Mouse (Mus musculus): ENCODE measurements around the gene Fars2. TPM values are rescaled to one million over a fixed set of nuclear protein-coding genes. Genes with fewer than 3 reads are reported as not detected.
"Not testable (repeated sequence)": the region's sequence is repeated elsewhere in the genome, so short reads cannot be mapped to it uniquely, and the experiment has no call there.

Gene Fars2
- polyA plus RNA-seq, 1 experiment from 2014 or later: 33.4 TPM

DNA sequence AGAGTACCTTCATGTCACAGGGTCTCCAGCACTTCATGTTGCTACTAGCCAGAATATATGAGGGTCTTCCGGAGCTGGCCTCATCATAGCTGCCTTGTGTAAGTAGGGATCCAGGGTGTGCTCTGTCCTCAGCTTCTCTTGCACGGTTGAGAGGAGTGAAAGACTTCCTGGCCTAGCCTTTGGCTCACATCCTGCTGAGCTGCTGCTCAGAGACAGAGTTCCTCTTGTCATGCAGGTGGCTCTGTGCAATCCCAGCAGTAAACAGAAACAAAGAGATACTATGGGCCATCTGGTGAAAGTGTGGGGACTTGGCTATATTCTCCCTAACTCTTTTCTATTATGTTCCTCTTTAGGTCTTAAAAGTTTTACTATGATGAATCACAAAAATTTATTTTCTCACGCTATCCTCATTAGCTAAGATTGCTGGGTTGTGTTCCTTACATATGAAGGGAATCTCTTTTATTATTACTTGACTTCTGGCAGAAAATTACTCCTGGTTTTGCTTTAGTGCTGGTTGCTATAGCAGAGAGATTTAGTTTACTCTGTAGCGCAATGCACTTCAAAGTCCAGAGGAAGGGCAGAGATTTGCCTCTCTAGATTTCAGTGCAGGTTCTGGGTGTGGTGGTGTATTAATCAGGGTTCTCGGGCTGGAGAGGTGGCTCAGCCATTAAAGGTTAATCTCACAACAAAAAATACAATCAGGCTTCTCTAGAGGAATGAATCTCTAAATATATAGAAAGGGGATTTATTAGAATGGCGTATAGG is 32.1 kb downstream of the Fars2 start:
- Histone ChIP-seq H3K36me3 (no peaks in the 10 kb centered on the region), H3K9me3 (no peaks in the 10 kb centered on the region), H3K4me2 (no peak overlapping the region), H3K4me1 (no peaks in the 10 kb centered on the region), H3K9ac (no peak overlapping the region), H3K27me3 (no peaks in the 10 kb centered on the region), H3K27ac (peak overlapping the region; percentile 22; the same call in 1 of the 2 replicates), H3K4me3 (no peak overlapping the region)
- WGBS: 59% methylated on average over 6 of the region's 6 CpGs
- ATAC-seq (ENCODE audit: insufficient number of reproducible peaks, low FRiP score, low TSS enrichment, low read depth): no peak

- no peak for ATAC-seq (ENCODE audit: insufficient number of reproducible peaks, low FRiP score, low TSS enrichment, low read depth)
- 67% methylated on average over 5 of the region's 5 CpGs for WGBS
These were observed 33.1 kb downstream of the Fars2 start for GRCm38 (mm10) chr13:36150272-36150671.

GRCm38 (mm10) chr13:36152728-36153498 is 35.7 kb downstream of the Fars2 start:
- ATAC-seq (ENCODE audit: insufficient number of reproducible peaks, low FRiP score, low TSS enrichment, low read depth): no peak
- Histone ChIP-seq H3K27ac (no peak overlapping the region), H3K4me2 (no peak overlapping the region), H3K9me3 (no peaks in the 10 kb centered on the region), H3K4me1 (no peaks in the 10 kb centered on the region), H3K9ac (no peak overlapping the region), H3K4me3 (no peak overlapping the region), H3K36me3 (no peaks in the 10 kb centered on the region), H3K27me3 (no peaks in the 10 kb centered on the region)
- WGBS: 61% methylated on average over 5 of the region's 5 CpGs

More at GRCm38 (mm10) chr13:36150272-36150671, 33.1 kb downstream of the Fars2 start:
- Histone ChIP-seq H3K4me1 (no peaks in the 10 kb centered on the region), H3K27ac (no peak overlapping the region), H3K9me3 (no peaks in the 10 kb centered on the region), H3K27me3 (no peaks in the 10 kb centered on the region), H3K9ac (no peak overlapping the region), H3K4me3 (no peak overlapping the region), H3K4me2 (no peak overlapping the region), H3K36me3 (no peaks in the 10 kb centered on the region)

DNA sequence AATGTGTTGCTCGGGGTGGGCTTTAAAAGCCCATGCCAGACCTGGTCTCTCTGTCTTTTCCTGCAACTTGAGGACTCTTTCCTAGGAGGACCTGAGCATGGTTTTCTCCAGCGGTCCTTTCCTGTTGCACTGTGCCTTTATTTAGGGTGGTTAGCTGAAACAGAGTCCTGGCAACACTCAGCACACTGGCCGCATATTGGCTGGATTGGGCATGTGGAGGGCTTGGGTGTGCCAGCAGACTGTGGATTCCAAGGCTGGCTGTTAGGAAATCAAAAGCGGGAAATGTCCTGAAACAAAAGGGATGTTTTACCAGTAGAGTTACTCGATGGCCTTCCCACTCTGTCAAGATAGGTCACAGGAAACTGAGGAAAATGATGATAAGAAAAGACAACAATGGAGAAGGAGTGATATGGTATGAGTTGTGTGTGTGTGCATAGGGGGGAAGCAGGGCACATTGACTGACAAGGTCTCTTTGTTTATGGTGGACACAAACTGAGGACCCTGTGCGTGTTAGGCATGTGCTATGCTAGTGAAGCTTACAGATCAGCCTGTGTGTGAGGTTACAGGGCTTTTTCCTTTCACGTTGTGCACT is 39.2 kb downstream of the Fars2 start:
- H3K9ac ChIP-seq: no peak overlapping the region

GRCm38 (mm10) chr13:36163411-36163810 is 46.2 kb downstream of the Fars2 start:
- H3K9ac ChIP-seq: no peak overlapping the region
- no peak for ATAC-seq (ENCODE audit: insufficient number of reproducible peaks, low FRiP score, low TSS enrichment, low read depth)
- H3K4me2 ChIP-seq: no peak overlapping the region
- H3K27ac ChIP-seq: no peak overlapping the region
- no peaks in the 10 kb centered on the region for H3K36me3 ChIP-seq
- H3K4me1 ChIP-seq: no peaks in the 10 kb centered on the region
- H3K27me3 ChIP-seq: no peaks in the 10 kb centered on the region
- H3K4me3 ChIP-seq: no peak overlapping the region
- WGBS: 84% methylated on average over 5 of the region's 5 CpGs
- no peaks in the 10 kb centered on the region for H3K9me3 ChIP-seq

More for the DNA sequence above, 39.2 kb downstream of the Fars2 start:
- H3K9me3 ChIP-seq: no peaks in the 10 kb centered on the region
- no peaks in the 10 kb centered on the region for H3K27me3 ChIP-seq
- WGBS: 92% methylated on average over 7 of the region's 7 CpGs
- no peaks in the 10 kb centered on the region for H3K4me1 ChIP-seq
- no peak overlapping the region for H3K27ac ChIP-seq
- no peaks in the 10 kb centered on the region for H3K36me3 ChIP-seq
- no peak for ATAC-seq (ENCODE audit: insufficient number of reproducible peaks, low FRiP score, low TSS enrichment, low read depth)
- no peak overlapping the region for H3K4me3 ChIP-seq
- no peak overlapping the region for H3K4me2 ChIP-seq

GRCm38 (mm10) chr13:36163898-36164297 is 46.7 kb downstream of the Fars2 start:
- H3K36me3 ChIP-seq: no peaks in the 10 kb centered on the region
- no peaks in the 10 kb centered on the region for H3K27me3 ChIP-seq
- H3K27ac ChIP-seq: no peak overlapping the region
- no peaks in the 10 kb centered on the region for H3K9me3 ChIP-seq
- no peaks in the 10 kb centered on the region for H3K4me1 ChIP-seq
- no peak overlapping the region for H3K9ac ChIP-seq
- WGBS: 82% methylated on average over 1 of the region's 1 CpGs
- H3K4me3 ChIP-seq: no peak overlapping the region
- no peak for ATAC-seq (ENCODE audit: insufficient number of reproducible peaks, low FRiP score, low TSS enrichment, low read depth)
- no peak overlapping the region for H3K4me2 ChIP-seq

GRCm38 (mm10) chr13:36172981-36173380 is 55.8 kb downstream of the Fars2 start:
- ATAC-seq (ENCODE audit: insufficient number of reproducible peaks, low FRiP score, low TSS enrichment, low read depth); H3K4me2 ChIP-seq; H3K9ac ChIP-seq; H3K4me3 ChIP-seq; H3K4me1 ChIP-seq; H3K27ac ChIP-seq; H3K36me3 ChIP-seq; H3K9me3 ChIP-seq; H3K27me3 ChIP-seq: not testable (repeated sequence)
- 73% methylated on average over 2 of the region's 2 CpGs for WGBS

- Histone ChIP-seq H3K27me3 (no peaks in the 10 kb centered on the region), H3K4me1 (no peaks in the 10 kb centered on the region), H3K27ac (no peak overlapping the region), H3K4me3 (no peak overlapping the region), H3K36me3 (no peaks in the 10 kb centered on the region), H3K4me2 (no peak overlapping the region), H3K9ac (no peak overlapping the region), H3K9me3 (no peaks in the 10 kb centered on the region)
- no peak for ATAC-seq (ENCODE audit: insufficient number of reproducible peaks, low FRiP score, low TSS enrichment, low read depth)
- 94% methylated on average over 5 of the region's 5 CpGs for WGBS
These were observed 56.9 kb downstream of the Fars2 start for GRCm38 (mm10) chr13:36174101-36174500.

DNA sequence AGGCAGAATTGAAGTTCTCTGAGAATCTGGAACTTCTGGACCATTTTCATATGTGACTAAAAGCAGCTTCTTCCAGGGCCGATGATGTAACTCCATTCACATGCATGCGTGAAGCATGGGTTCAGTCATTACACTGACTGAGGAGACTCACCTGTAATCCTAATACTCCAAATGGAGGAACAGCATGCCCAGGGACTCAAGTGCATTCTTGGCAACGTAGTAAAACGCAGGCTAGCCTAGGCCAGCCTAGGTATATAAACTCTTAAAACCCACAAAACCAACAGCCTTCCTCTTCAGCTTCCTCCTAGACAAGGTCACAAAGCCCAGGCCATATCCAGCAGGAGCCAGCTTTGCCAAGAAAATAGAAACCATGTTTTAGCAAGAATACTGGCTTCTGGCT is 57.6 kb downstream of the Fars2 start:
- Histone ChIP-seq H3K27me3 (no peaks in the 10 kb centered on the region), H3K9me3 (no peaks in the 10 kb centered on the region), H3K9ac (no peak overlapping the region), H3K4me1 (no peaks in the 10 kb centered on the region), H3K36me3 (no peaks in the 10 kb centered on the region), H3K4me2 (no peak overlapping the region), H3K27ac (no peak overlapping the region), H3K4me3 (no peak overlapping the region)
- 72% methylated on average over 4 of the region's 4 CpGs for WGBS
- ATAC-seq (ENCODE audit: insufficient number of reproducible peaks, low FRiP score, low TSS enrichment, low read depth): no peak

- no peaks in the 10 kb centered on the region for H3K9me3 ChIP-seq
- no peak overlapping the region for H3K9ac ChIP-seq
- H3K36me3 ChIP-seq: no peaks in the 10 kb centered on the region
- no peak for ATAC-seq (ENCODE audit: insufficient number of reproducible peaks, low FRiP score, low TSS enrichment, low read depth)
- H3K27me3 ChIP-seq: no peaks in the 10 kb centered on the region
- no peak overlapping the region for H3K27ac ChIP-seq
- WGBS: 79% methylated on average over 2 of the region's 2 CpGs
- no peaks in the 10 kb centered on the region for H3K4me1 ChIP-seq
- H3K4me2 ChIP-seq: no peak overlapping the region
- H3K4me3 ChIP-seq: no peak overlapping the region
These were observed 64.0 kb downstream of the Fars2 start for GRCm38 (mm10) chr13:36181231-36181630.

GRCm38 (mm10) chr13:36190577-36190976 is 73.4 kb downstream of the Fars2 start:
- no peak overlapping the region for H3K4me3 ChIP-seq
- no peaks in the 10 kb centered on the region for H3K27me3 ChIP-seq
- no peak overlapping the region for H3K9ac ChIP-seq
- 95% methylated on average over 2 of the region's 2 CpGs for WGBS
- H3K27ac ChIP-seq: no peak overlapping the region
- H3K4me2 ChIP-seq: no peak overlapping the region
- H3K36me3 ChIP-seq: no peaks in the 10 kb centered on the region
- H3K9me3 ChIP-seq: no peaks in the 10 kb centered on the region
- H3K4me1 ChIP-seq: no peaks in the 10 kb centered on the region
- no peak for ATAC-seq (ENCODE audit: insufficient number of reproducible peaks, low FRiP score, low TSS enrichment, low read depth)

- Histone ChIP-seq H3K9me3 (no peaks in the 10 kb centered on the region), H3K36me3 (no peaks in the 10 kb centered on the region), H3K4me1 (no peaks in the 10 kb centered on the region), H3K4me3 (no peak overlapping the region), H3K27ac (no peak overlapping the region), H3K27me3 (no peaks in the 10 kb centered on the region), H3K4me2 (no peak overlapping the region), H3K9ac (no peak overlapping the region)
- WGBS: 81% methylated on average over 5 of the region's 5 CpGs
- no peak for ATAC-seq (ENCODE audit: insufficient number of reproducible peaks, low FRiP score, low TSS enrichment, low read depth)
These were observed 76.4 kb downstream of the Fars2 start for GRCm38 (mm10) chr13:36193484-36194113.
